Mouse (Mus musculus): ENCODE measurements around the gene Rpl31. TPM values are rescaled to one million over a fixed set of nuclear protein-coding genes. Genes with fewer than 3 reads are reported as not detected.

The Rpl31 gene
- total RNA-seq, 2 experiments from 2014 or later, result 449 to 504 TPM

DNA sequence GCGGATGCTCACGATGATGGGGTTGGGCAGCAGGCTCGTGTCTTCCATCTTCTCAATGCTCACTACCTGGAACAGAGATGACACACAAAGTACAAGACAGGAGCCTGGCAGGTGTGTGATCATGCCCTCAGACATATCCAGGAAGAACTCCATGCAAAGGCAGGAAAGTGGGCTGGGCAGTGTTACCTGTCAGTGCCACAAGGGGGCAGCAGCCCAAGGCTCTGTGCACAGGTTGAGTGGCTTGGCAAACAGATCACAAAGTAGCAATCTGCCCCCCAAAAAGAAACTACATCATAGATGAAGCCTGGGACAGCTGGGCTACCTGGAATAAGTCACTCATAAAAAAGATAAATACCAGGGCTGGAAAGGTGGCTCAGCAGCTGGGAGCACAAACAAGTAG lies 24.5 kb downstream of the Rpl31 start:
- DNase-seq (ENCODE audit: low spot score in 2 of 2), result peak; percentile 79 to 83
- intact Hi-C loops (cut with DNase I), result loop anchor here (2.0 kb wide), 2 partner anchors 113 to 133 kb away; no protein-coding TSS in a partner anchor

DNA sequence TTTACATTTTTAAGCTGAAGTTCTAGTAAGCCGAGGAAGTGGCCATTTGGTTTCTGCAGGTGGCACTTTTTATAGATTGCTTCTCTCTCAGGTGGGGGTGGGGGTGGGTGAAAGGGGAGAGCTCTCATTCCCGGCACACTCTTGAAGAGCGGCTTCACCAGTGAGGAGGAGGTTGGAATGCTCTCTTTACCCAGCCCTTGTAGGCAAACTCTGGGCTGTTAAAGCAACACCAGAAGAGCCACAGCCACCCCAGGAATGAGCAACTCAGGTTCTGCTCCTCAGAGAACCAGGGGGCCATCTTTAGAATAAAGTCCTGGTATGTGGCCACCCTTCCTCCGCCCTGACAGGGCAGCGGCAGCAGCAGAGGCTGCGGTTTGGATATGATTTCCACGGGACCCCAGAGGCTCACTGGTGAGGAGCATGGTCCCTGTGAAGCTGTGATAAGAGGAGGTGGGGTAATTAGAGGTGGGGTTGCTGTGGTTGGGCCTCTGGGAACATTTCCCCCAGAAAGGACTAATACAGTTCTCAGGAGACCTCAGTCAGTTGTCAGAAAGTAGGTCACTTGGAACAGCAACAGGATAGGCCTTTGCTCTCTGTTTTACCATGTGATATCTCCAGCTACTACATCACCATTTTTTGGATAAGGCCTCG lies 25.7 kb downstream of the Rpl31 start:
- intact Hi-C loops (cut with DNase I), result loop anchor here (2.0 kb wide), 2 partner anchors 111 to 131 kb away; no protein-coding TSS in a partner anchor
- no peak for DNase-seq (ENCODE audit: low spot score in 2 of 2)

DNA sequence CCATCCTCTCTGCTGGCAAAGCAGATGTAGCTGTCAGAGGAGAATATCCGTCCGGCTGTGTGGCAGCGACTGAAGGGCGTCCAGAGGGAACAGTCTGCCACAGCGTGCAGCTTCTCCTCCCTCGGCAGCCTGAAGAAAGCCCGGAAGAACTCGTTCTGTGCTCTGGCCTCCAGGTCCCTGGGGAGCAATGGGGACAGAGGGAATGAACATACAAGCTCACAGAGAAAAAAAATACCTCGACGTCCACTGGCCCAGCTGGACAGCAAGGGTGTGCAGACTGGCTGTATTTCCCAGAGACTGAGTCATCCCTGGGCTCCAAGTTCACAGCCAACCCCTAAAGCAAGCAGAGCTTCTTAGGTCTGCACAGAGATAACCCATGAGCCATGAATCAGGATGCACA lies 26.5 kb downstream of the Rpl31 start:
- intact Hi-C loops (cut with DNase I), result no loop called here
- no peak for DNase-seq (ENCODE audit: low spot score in 2 of 2)

DNA sequence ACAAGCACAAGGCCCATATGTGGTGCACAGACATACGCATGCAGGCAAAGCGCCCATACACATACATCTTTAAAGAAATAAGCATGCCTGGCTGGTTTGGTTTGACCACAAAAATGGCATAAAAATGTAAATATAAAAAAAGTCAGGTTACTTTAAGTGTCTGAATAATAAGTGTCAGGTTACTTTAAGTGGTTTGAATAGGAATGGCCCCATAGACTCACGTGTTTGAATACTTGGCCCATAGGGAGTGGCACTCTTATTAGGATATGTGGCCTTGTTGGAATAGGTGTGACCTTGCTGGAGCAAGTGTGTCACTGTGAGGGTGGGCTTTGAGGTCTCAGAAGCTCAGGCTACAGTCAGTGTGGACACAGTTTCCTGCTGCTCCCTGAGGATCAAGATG lies 27.0 kb downstream of the Rpl31 start:
- intact Hi-C loops (cut with DNase I), result no loop called here
- DNase-seq (ENCODE audit: low spot score in 2 of 2), result no peak

DNA sequence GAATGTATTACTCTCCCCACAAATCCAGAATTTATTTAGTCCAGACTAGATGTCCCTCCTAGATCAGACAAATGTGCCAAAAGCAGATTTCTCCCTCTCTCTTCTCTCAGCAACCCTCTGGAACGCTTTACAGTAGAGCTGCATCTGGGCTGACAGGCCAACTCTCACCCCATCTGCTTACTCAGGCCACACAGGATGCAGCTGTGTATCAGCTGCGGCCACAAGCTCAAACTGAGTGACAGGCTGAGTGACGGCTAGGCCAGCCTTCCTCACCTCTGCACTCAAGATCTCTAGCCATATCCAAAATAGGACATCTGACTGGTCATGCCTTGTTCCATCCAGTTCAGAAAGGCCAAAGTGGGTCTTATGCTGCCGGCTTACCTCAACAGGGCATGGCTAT lies 28.7 kb downstream of the Rpl31 start:
- DNase-seq (ENCODE audit: low spot score in 2 of 2), result no peak
- intact Hi-C loops (cut with DNase I), result no loop called here

DNA sequence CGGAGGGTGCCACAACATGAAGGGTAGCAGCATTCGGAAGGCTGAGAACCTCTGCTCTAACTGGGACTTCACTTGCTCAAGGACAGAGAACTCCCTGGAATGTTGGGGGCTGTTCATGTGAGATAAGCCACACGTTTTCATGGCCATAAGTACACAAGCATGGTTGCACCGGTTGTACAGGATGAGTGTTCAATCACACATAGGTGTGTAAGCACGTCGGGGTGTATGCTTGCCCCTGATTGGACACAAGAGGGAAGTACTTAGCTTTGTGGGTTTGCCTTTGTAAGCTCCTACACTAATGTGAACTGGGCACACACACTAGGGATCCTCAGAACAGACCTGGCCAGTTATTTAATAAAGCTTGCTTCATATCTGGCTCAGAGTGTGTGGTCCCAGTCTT lies 30.6 kb downstream of the Rpl31 start:
- DNase-seq (ENCODE audit: low spot score in 2 of 2), result no peak
- intact Hi-C loops (cut with DNase I), result no loop called here

DNA sequence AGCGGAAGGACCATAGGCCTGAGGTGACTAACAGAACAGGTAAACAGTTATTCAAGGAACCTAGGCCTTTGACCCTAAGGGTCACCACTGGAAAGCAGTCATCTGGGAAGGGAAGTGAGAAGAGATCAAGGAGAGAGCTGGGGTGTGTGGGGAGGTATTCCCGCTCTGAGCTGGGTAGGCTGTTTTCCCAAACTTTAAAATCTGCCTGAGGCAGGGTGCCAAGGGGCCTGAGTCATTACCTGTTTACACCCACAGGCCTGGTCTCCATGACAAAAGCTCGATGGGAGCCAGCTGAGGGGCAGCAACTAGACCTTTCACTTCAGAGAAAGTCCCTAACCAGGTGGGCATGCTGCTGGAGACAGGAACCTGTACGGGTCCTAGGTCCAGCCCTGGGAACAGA lies 31.6 kb downstream of the Rpl31 start:
- DNase-seq (ENCODE audit: low spot score in 2 of 2), result no peak
- intact Hi-C loops (cut with DNase I), result no loop called here

DNA sequence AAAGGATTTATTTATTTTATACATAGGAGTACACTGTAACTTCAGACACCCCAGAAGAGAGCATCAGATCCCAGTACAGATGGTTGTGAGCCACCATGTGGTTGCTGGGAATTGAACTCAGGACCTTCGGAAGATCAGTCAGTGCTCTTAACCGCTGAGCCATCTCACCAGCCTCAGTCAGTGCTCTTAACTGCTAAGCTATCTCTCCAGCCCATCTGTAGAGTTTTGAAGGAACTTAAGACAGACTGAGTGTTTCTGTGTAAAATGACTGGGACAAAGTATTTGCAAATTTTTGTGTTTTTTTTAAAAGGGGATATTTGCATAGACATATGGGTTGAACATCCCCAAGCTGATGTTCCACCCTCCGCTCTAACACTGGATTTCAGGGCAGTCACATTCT lies 32.5 kb downstream of the Rpl31 start:
- DNase-seq (ENCODE audit: low spot score in 2 of 2), result no peak
- intact Hi-C loops (cut with DNase I), result no loop called here

DNA sequence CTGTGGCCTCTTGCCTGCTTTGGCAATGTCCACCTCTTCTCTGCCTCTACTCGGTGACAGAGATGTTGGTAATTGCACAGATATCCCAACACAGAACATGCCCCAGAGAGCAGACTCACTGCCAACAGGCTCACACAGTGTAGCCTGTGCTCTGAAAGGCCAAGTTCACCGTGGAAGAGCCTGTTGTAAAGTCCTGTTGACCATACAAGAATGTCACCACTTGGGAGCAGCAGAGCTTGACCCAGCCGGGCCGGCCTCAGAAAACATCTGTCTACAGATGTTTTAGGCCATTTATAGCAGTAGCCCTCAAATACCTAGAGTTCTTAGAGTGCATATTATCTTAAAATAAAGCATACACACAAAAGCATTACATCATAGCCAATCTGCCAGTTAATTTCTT lies 39.5 kb downstream of the Rpl31 start:
- intact Hi-C loops (cut with DNase I), result no loop called here
- no peak for DNase-seq (ENCODE audit: low spot score in 2 of 2)

DNA sequence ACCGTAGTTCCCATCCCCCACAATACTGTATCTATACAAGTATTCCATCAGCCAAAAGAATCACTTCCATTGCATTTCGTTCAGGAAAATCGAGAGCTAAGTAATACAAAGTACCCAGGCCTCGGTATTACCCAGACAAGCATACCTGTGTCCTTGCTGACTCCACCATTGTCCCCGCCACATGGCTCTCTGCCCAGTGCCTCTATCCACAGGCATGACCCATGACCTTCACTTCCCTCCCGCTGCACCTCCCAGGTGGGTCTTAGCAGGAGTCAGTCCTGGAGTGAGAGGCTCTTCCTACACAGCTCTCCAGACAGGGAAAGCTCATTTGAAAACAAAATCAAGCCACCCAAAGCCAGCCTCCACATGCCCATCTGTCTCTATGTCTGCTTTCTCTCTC lies 40.5 kb downstream of the Rpl31 start:
- intact Hi-C loops (cut with DNase I), result no loop called here

DNA sequence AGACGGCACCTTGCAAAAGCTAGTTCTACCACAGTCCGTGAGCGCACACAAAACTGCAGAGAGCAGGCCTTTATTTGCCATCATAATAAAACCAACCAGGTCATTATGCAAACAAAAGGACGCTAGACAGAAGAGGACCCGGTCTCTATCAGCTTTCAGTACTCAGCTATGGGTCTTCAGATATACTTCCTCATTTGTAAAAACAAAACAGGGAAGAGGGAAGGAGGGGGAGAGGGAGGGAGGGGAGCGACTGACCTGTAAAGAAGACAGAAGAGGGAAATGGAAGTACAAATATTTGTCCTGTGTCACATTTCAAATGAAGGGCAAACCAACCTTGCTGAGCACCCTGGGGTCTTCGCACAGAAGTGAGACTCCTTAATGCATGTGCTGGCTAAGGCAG lies 41.0 kb downstream of the Rpl31 start:
- DNase-seq (ENCODE audit: low spot score in 2 of 2), result no peak
- intact Hi-C loops (cut with DNase I), result no loop called here

More for the DNA sequence above, 40.5 kb downstream of the Rpl31 start:
- DNase-seq (ENCODE audit: low spot score in 2 of 2), result no peak

DNA sequence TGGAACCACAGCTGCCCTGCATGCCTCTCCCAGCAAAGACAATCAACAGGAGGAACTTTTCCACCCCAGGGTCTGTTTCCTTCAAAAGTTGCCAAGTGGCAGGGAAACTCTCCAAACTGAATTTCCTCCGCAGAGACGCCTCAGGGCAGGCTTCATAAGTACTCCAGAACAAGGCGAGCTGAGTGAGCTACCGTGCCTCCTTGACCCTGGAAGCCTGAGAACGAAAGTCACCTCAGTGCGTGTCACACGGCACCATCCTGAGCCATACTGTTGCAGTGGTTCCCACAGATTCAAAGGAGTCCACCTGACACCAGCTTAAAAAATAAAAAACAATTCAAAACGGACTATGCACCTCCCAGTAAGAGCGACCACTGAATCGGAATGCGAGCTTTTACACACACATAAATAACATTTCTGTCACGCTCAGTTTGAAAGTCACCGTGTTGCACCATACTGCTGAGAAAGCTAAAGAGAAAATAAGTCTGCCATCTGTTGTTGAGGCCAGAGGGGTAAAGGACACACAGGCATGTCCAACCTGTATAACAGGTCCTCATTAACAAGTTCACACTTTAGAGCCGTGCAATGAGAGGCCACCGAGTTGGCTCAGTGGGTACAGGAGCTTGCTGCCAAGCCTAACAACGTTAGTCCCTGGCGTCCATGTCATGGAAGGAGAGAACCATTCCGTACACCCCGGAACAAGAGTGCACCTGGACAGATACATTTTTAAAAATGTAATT lies 42.6 kb downstream of the Rpl31 start:
- intact Hi-C loops (cut with DNase I), result no loop called here
- no peak for DNase-seq (ENCODE audit: low spot score in 2 of 2)

DNA sequence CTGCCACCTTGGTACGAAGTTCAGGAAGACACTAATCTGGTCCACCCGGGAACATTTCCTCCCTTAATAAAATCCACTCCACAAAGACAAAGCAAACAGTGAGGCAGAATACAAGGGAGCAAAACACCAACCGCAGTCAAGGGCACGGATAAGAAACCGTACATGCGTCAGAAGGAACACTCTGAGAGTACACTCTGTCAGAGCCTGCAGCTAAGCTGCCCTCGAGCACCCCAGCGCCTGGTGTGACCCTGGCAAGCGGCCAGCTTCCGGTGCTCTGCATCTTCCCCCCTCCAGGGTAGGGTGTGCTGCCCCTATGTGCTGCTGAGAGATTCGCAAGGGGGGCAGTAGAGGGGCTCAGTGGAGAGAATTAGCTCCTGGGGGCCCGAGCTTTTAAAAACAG lies 50.2 kb downstream of the Rpl31 start:
- intact Hi-C loops (cut with DNase I), result no loop called here
- DNase-seq (ENCODE audit: low spot score in 2 of 2), result no peak

DNA sequence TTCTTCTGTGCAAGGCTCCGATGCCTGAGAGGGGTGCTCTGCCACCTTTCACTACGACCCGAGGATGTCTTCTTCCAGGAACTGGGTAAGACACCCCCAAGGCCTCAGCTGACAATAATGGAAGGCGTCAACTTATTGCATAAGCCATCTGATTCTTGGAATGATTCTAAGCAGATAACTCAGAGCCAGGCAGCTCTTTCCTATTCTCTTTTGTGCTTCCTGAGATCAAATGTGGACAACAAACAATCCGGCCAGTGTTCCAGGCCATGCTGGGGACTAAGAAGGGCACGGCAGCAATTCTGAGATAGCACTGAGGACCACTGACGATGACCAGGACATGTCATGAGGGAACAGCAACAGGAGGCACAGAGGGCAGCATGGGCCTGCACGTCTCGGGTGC lies 51.2 kb downstream of the Rpl31 start:
- DNase-seq (ENCODE audit: low spot score in 2 of 2), result no peak
- intact Hi-C loops (cut with DNase I), result no loop called here

DNA sequence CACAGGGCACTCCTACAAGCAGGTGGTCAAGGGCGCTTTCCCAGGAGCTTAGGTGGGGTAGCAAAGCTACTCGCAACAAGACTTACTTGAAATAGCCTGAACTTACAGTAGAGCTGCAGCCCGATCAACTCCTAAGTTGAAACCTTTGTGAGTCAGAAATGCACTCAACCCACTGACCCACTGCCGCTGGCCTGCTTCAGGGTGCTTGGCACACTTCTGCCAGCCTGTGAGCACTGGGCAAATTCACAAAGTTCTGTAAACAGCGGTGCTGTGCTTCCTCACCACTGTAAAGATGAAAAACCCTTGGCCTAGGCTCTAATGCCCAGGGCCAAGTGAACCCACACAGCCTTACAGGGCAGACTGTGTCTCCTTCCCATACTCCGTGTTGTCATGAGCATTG lies 53.3 kb downstream of the Rpl31 start:
- no peak for DNase-seq (ENCODE audit: low spot score in 2 of 2)
- intact Hi-C loops (cut with DNase I), result no loop called here

Other genes starting within 250 kb of the Rpl31 start
- gene Npas2, start 174.1 kb upstream of the Rpl31 start, total RNA-seq (2021), result 10 to 100 TPM; 55.3 to 67.1 TPM
- 10 to 100 TPM; 14.2 to 23.3 TPM for gene Tbc1d8, start 110.9 kb downstream of the Rpl31 start, total RNA-seq (2021)
- gene Cnot11, start 167.2 kb downstream of the Rpl31 start, total RNA-seq (2021), result 10 to 100 TPM; 24.4 to 24.6 TPM
- gene Rnf149, start 209.6 kb downstream of the Rpl31 start, total RNA-seq (2021), result 10 to 100 TPM; 28.3 to 28.5 TPM